Mouse (Mus musculus) forebrain, embryonic 11.5 days (tissue): ENCODE data around the gene Ptprr. TPM values are rescaled to one million over a fixed set of nuclear protein-coding genes. Genes with fewer than 3 reads are reported as not detected.

ENCODE experiments used
- ATAC-seq: fragments of 200-750 bp; cut with Nextera tagmentation; replicated peaks from 2 replicates; pipeline ENCODE4 v1.8.0; 2017; ENCODE audit warnings: moderate TSS enrichment; ENCODE audit not compliant: low FRiP score
- DNase-seq: peaks from one replicate; pipeline ENCODE4 v3.0.0-alpha.2; 2017; ENCODE audit warnings: low spot score
- H3K27ac ChIP-seq: fragments of 300-500 bp; sonication (generic); 2 replicates; pipeline ENCODE4 v1.5.1; 2014; ENCODE audit warnings: low read depth, low read length
- H3K27me3 ChIP-seq: fragments of 300-500 bp; sonication (generic); 2 replicates; pipeline ENCODE4 v1.6.1; 2014; ENCODE audit warnings: mild to moderate bottlenecking, low read length, mixed read lengths; ENCODE audit not compliant: control insufficient read depth, insufficient read depth
- H3K36me3 ChIP-seq: fragments of 300-500 bp; sonication (generic); 2 replicates; pipeline ENCODE4 v1.6.1; 2014; ENCODE audit warnings: mild to moderate bottlenecking, low read length, moderate library complexity, mixed read lengths; ENCODE audit not compliant: control insufficient read depth, insufficient read depth
- H3K4me1 ChIP-seq: fragments of 300-500 bp; sonication (generic); replicated peaks from 2 replicates; pipeline ENCODE4 v1.6.1; 2014; ENCODE audit warnings: low read length, mixed read lengths; ENCODE audit not compliant: control insufficient read depth, insufficient read depth
- H3K4me2 ChIP-seq: fragments of 300-500 bp; sonication (generic); 2 replicates; pipeline ENCODE4 v1.6.1; 2014; ENCODE audit warnings: low read depth, mild to moderate bottlenecking, low read length, moderate library complexity, mixed read lengths; ENCODE audit not compliant: severe bottlenecking
- H3K4me3 ChIP-seq: fragments of 300-500 bp; sonication (generic); 2 replicates; pipeline ENCODE4 v1.5.1; 2014; ENCODE audit warnings: low read depth, low read length
- H3K9ac ChIP-seq: fragments of 300-500 bp; sonication (generic); 2 replicates; pipeline ENCODE4 v1.6.1; 2014; ENCODE audit warnings: low read length
- H3K9me3 ChIP-seq: fragments of 300-500 bp; sonication (generic); 2 replicates; pipeline ENCODE4 v1.6.1; 2016; ENCODE audit warnings: low read length, mixed read lengths; ENCODE audit not compliant: control insufficient read depth
- WGBS: fragments of 180-500 bp; shearing (Covaris S2); extraction: QIAGEN DNeasy Blood & Tissue Kit; methylation state at CpG from one replicate; pipeline ENCODE4 v1.1.7; 2014; 5-methylcytosine and 5-hydroxymethylcytosine counted together
- polyA plus RNA-seq: library from polyadenylated mRNA; unstranded; fragments of >200 nt; fragmentation: Nextera tagmentation; extraction: Ambion mirVana; gene quantifications from 2 replicates; pipeline ENCODE4 v1.2.1, GENCODE M21; 2014

Gene Ptprr
- polyA plus RNA-seq, 1 experiment from 2014 or later: 0.69 TPM

- Histone ChIP-seq H3K4me2 (no peak overlapping the region), H3K36me3 (no peaks in the 10 kb centered on the region), H3K27ac (no peak overlapping the region), H3K27me3 (no peaks in the 10 kb centered on the region), H3K9me3 (no peaks in the 10 kb centered on the region), H3K4me3 (no peak overlapping the region), H3K9ac (no peak overlapping the region), H3K4me1 (no peaks in the 10 kb centered on the region)
- ATAC-seq (no peak), DNase-seq (no peak)
- WGBS: 56% methylated on average over 4 of the region's 4 CpGs
These were observed 250.3 kb downstream of the Ptprr start for GRCm38 (mm10) chr10:116268343-116268742.

- WGBS: 78% methylated on average over 12 of the region's 12 CpGs
- Histone ChIP-seq H3K4me2 (no peak overlapping the region), H3K4me1 (no peaks in the 10 kb centered on the region), H3K4me3 (no peak overlapping the region), H3K9me3 (no peaks in the 10 kb centered on the region), H3K36me3 (no peaks in the 10 kb centered on the region), H3K27ac (no peak overlapping the region), H3K9ac (no peak overlapping the region), H3K27me3 (no peaks in the 10 kb centered on the region)
- ATAC-seq (no peak), DNase-seq (no peak)
These were observed 252.8 kb downstream of the Ptprr start for GRCm38 (mm10) chr10:116270646-116271469.

GRCm38 (mm10) chr10:116271470-116271915 is 253.5 kb downstream of the Ptprr start:
- H3K27ac ChIP-seq: no peak overlapping the region
- ATAC-seq (no peak), DNase-seq (no peak)
- H3K27me3 ChIP-seq: no peaks in the 10 kb centered on the region
- no peak overlapping the region for H3K4me3 ChIP-seq
- H3K4me1 ChIP-seq: no peaks in the 10 kb centered on the region
- no peaks in the 10 kb centered on the region for H3K9me3 ChIP-seq
- 90% methylated on average over 10 of the region's 10 CpGs for WGBS
- no peak overlapping the region for H3K4me2 ChIP-seq
- H3K9ac ChIP-seq: no peak overlapping the region
- no peaks in the 10 kb centered on the region for H3K36me3 ChIP-seq

GRCm38 (mm10) chr10:116272156-116272555 is 254.1 kb downstream of the Ptprr start:
- no peak for DNase-seq
- no peak overlapping the region for H3K4me2 ChIP-seq
- ATAC-seq: no peak
- H3K9ac ChIP-seq: no peak overlapping the region
- H3K27ac ChIP-seq: no peak overlapping the region
- 78% methylated on average over 3 of the region's 3 CpGs for WGBS
- no peaks in the 10 kb centered on the region for H3K36me3 ChIP-seq
- H3K27me3 ChIP-seq: no peaks in the 10 kb centered on the region
- H3K9me3 ChIP-seq: no peaks in the 10 kb centered on the region
- no peaks in the 10 kb centered on the region for H3K4me1 ChIP-seq
- H3K4me3 ChIP-seq: no peak overlapping the region

GRCm38 (mm10) chr10:116275280-116275679 is 257.3 kb downstream of the Ptprr start, which contains the start of gene Ptprb:
TSS of gene Ptprb (plus strand) at chr10:116275523.
- no peaks in the 10 kb centered on the region for H3K9me3 ChIP-seq
- H3K4me3 ChIP-seq: no peak within 1 kb of the TSS
- no peaks in the 10 kb centered on the region for H3K27me3 ChIP-seq
- H3K4me2 ChIP-seq: no peak within 1 kb of the TSS
- H3K4me1 ChIP-seq: no peaks in the 10 kb centered on the region
- no peak within 1 kb of the TSS for H3K9ac ChIP-seq
- DNase-seq (no peak), ATAC-seq (no peak)
- no peaks in the 10 kb centered on the region for H3K36me3 ChIP-seq
- WGBS: 78% methylated on average over 7 of the region's 7 CpGs
- H3K27ac ChIP-seq: no peak within 1 kb of the TSS

GRCm38 (mm10) chr10:116286697-116287344 is 268.8 kb downstream of the Ptprr start:
- Histone ChIP-seq H3K9me3 (no peaks in the 10 kb centered on the region), H3K27me3 (no peaks in the 10 kb centered on the region), H3K4me1 (no peaks in the 10 kb centered on the region), H3K36me3 (no peaks in the 10 kb centered on the region), H3K4me3 (no peak overlapping the region), H3K9ac (no peak overlapping the region), H3K27ac (no peak overlapping the region), H3K4me2 (no peak overlapping the region)
- ATAC-seq: no peak
- no peak for DNase-seq
- 80% methylated on average over 7 of the region's 7 CpGs for WGBS

GRCm38 (mm10) chr10:116288130-116288529 is 270.1 kb downstream of the Ptprr start:
- H3K4me2 ChIP-seq: no peak overlapping the region
- no peaks in the 10 kb centered on the region for H3K9me3 ChIP-seq
- no peaks in the 10 kb centered on the region for H3K27me3 ChIP-seq
- H3K4me1 ChIP-seq: no peaks in the 10 kb centered on the region
- ATAC-seq (no peak), DNase-seq (no peak)
- 82% methylated on average over 9 of the region's 9 CpGs for whole genome bisulfite sequencing
- H3K36me3 ChIP-seq: no peaks in the 10 kb centered on the region
- no peak overlapping the region for H3K4me3 ChIP-seq
- no peak overlapping the region for H3K9ac ChIP-seq
- H3K27ac ChIP-seq: no peak overlapping the region

GRCm38 (mm10) chr10:116290483-116290882 is 272.5 kb downstream of the Ptprr start:
- Histone ChIP-seq H3K27ac (no peak overlapping the region), H3K9me3 (no peaks in the 10 kb centered on the region), H3K9ac (no peak overlapping the region), H3K4me2 (no peak overlapping the region), H3K4me1 (no peaks in the 10 kb centered on the region), H3K4me3 (no peak overlapping the region), H3K36me3 (no peaks in the 10 kb centered on the region), H3K27me3 (no peaks in the 10 kb centered on the region)
- ATAC-seq (no peak), DNase-seq (no peak)
- 83% methylated on average over 4 of the region's 4 CpGs for WGBS
